In genomic region chr2:165922994-165923393, GRCm38 (mm10) we compare ENCODE assay signal across 12 mouse cellular contexts. TPM values are rescaled to one million over a fixed set of nuclear protein-coding genes. Genes with fewer than 3 reads are reported as not detected.
DNase-seq lines count a peak whose midpoint lies in the region; ATAC-seq and TF ChIP-seq lines count a peak whose summit lies in the region.
"Had no signal": no experiment of that assay in that cellular context is flagged by ENCODE, and none has a peak within 500 bp of the region (broad histone marks: within the 10 kb centered on the region; RNA-seq: fewer than 3 reads in every experiment).

No protein-coding gene starts in this region.

- peak overlapping the region; percentile 49 for H3K27ac ChIP-seq in thymus, adult 2 months (ENCODE audit: control insufficient read depth, insufficient read depth, low read length)
- H3K27ac ChIP-seq in brown adipose tissue, adult 24 weeks (replicated peaks; ENCODE audit: low read depth, low read length) = peak overlapping the region; percentile 42; the same call in 1 of the 2 replicates
- H3K27ac ChIP-seq in liver, embryonic 16.5 days (ENCODE audit: low read length) = peak overlapping the region; percentile 68
- no peak overlapping the region for H3K27ac ChIP-seq in gastrocnemius, adult 2 months
- H3K27ac ChIP-seq: hindbrain, embryonic 15.5 days; midbrain, embryonic 13.5 days had no signal

- H3K9ac ChIP-seq in liver, embryonic 16.5 days (ENCODE audit: low read depth, low read length) = no peak overlapping the region
- H3K9ac ChIP-seq: hindbrain, embryonic 15.5 days; midbrain, embryonic 13.5 days had no signal

- ATAC-seq in liver, embryonic 16.5 days (ENCODE audit: low read depth) = no peak
- ATAC-seq in megakaryocyte progenitor cell, adult 5-6 weeks (replicated peaks; ENCODE audit: poor library complexity) = no peak
- ATAC-seq: midbrain, embryonic 13.5 days had no signal

- TF ChIP-seq POLR2A in thymus, adult 2 months (IDR thresholded peaks at IDR 0.05; ENCODE audit: control insufficient read depth, extremely low read depth, insufficient read depth, low read length, poor library complexity) = no peak

- 77% methylated on average over 3 of the region's 3 CpGs for WGBS in thymus, adult 2 months
- 47% methylated on average over 3 of the region's 3 CpGs for WGBS in liver, embryonic 16.5 days (ENCODE audit: insufficient replicate concordance)

- no peak for TF ChIP-seq CTCF in thymus, adult 2 months (IDR thresholded peaks at IDR 0.05; ENCODE audit: borderline replicate concordance, control insufficient read depth, extremely low read depth, insufficient read depth, low read length, poor library complexity)
- TF ChIP-seq CTCF in gastrocnemius, adult 2 months (IDR thresholded peaks at IDR 0.05) = no peak

- no peaks in the 10 kb centered on the region for H3K9me3 ChIP-seq in liver, embryonic 16.5 days (replicated peaks; ENCODE audit: control insufficient read depth, low read length)
- H3K9me3 ChIP-seq: hindbrain, embryonic 15.5 days; midbrain, embryonic 13.5 days had no signal

- no peak overlapping the region for H3K4me3 ChIP-seq in thymus, adult 2 months (ENCODE audit: control insufficient read depth, insufficient read depth, low read length)
- H3K4me3 ChIP-seq in brown adipose tissue, adult 24 weeks (ENCODE audit: insufficient read depth, low read depth, low read length) = no peak overlapping the region
- no peak overlapping the region for H3K4me3 ChIP-seq in liver, embryonic 16.5 days (ENCODE audit: low read depth, low read length)
- no peak overlapping the region for H3K4me3 ChIP-seq in gastrocnemius, adult 2 months
- H3K4me3 ChIP-seq: hindbrain, embryonic 15.5 days; midbrain, embryonic 13.5 days had no signal

- H3K4me1 ChIP-seq in thymus, adult 2 months (replicated peaks; ENCODE audit: control insufficient read depth, insufficient read depth, low read length) = peaks cover 31% of the 10 kb centered on the region
- peaks cover 9% of the 10 kb centered on the region for H3K4me1 ChIP-seq in brown adipose tissue, adult 24 weeks (ENCODE audit: control insufficient read depth, insufficient read depth, insufficient read length, low read length)
- H3K4me1 ChIP-seq in liver, embryonic 16.5 days (ENCODE audit: control insufficient read depth, low read depth, low read length) = peaks cover 3% of the 10 kb centered on the region; the same call in 1 of the 2 replicates
- H3K4me1 ChIP-seq: hindbrain, embryonic 15.5 days; midbrain, embryonic 13.5 days had no signal

- H3K27me3 ChIP-seq in thymus, adult 2 months (ENCODE audit: control insufficient read depth, insufficient read depth, low read length) = no peaks in the 10 kb centered on the region
- H3K27me3 ChIP-seq in liver, embryonic 16.5 days (ENCODE audit: control insufficient read depth, insufficient read depth, low read depth, low read length) = no peaks in the 10 kb centered on the region
- H3K27me3 ChIP-seq: hindbrain, embryonic 15.5 days; midbrain, embryonic 13.5 days had no signal

- H3K4me2 ChIP-seq in liver, embryonic 16.5 days (ENCODE audit: low read depth, low read length) = 0 out of 2 replicates have a peak overlapping the region, but pooled peaks have one; percentile 15
- H3K4me2 ChIP-seq: hindbrain, embryonic 15.5 days; midbrain, embryonic 13.5 days had no signal

- H3K36me3 ChIP-seq in thymus, adult 2 months (ENCODE audit: control insufficient read depth, insufficient read depth, low read length) = no peaks in the 10 kb centered on the region
- H3K36me3 ChIP-seq in liver, embryonic 16.5 days (ENCODE audit: control insufficient read depth, insufficient read depth) = no peaks in the 10 kb centered on the region
- H3K36me3 ChIP-seq: hindbrain, embryonic 15.5 days; midbrain, embryonic 13.5 days had no signal

- intact Hi-C loops in gastrocnemius, adult 2 months (cut with DNase I) = loop anchor here (5.0 kb wide), 1 partner anchor 124 kb away; no protein-coding TSS in a partner anchor

- DNase-seq in thymus, adult 2 months = no peak
- no peak for DNase-seq in thymus, postnatal 10 days (ENCODE audit: low spot score in 2 of 2)
- no peak for DNase-seq in gastrocnemius, adult 2 months
- DNase-seq in cerebellum, adult 9-11 months = no peak
- DNase-seq: adrenal gland, postnatal 10 days; cerebellum, adult 11 months; heart, postnatal 10 days had no signal

RNA-seq across cellular contexts. Expression of gene Zmynd8, which starts 24.2 kb away (rescaled TPM):
- polyA plus RNA-seq in thymus, adult 2 months (2012; rRNA removed) = 30.3 and 30.9 TPM in 2 replicates
- polyA plus RNA-seq in brown adipose tissue, adult 24 weeks (2012; ENCODE audit: insufficient read depth, insufficient read length, missing spikeins) = 6.7 and 17.9 TPM in 2 replicates
- polyA plus RNA-seq in liver, embryonic 16.5 days (2015; fragmentation: Nextera tagmentation; extraction: Ambion mirVana) = 20.0 and 23.6 TPM in 2 replicates
- 10 to 100 TPM; 13.1 to 23.3 TPM for total RNA-seq in gastrocnemius, adult 2 months (2021)
- total RNA-seq in megakaryocyte progenitor cell, adult 5-6 weeks (2015) = 44.6 and 49.9 TPM in 2 replicates
- 32.1 and 35.8 TPM in 2 replicates for total RNA-seq in megakaryocyte progenitor cell, adult 5-6 weeks (2017)
